Mouse (Mus musculus) inflammation-experienced regulatory T-cells (primary cell): ENCODE data around the gene Prokr2. TPM values are rescaled to one million over a fixed set of nuclear protein-coding genes. Genes with fewer than 3 reads are reported as not detected.

Experiments
- polyA plus RNA-seq, 2 experiments: library from polyadenylated mRNA; unstranded; fragments of 100-300 nt; shearing (Covaris generic); gene quantifications; one replicate each; pipeline ENCODE4 v1.2.1; 2017

Gene Prokr2
- 1 to 10 TPM in 1 of 2 experiments, under 1 TPM in 1; 0.37 to 1.7 TPM for polyA plus RNA-seq

DNA sequence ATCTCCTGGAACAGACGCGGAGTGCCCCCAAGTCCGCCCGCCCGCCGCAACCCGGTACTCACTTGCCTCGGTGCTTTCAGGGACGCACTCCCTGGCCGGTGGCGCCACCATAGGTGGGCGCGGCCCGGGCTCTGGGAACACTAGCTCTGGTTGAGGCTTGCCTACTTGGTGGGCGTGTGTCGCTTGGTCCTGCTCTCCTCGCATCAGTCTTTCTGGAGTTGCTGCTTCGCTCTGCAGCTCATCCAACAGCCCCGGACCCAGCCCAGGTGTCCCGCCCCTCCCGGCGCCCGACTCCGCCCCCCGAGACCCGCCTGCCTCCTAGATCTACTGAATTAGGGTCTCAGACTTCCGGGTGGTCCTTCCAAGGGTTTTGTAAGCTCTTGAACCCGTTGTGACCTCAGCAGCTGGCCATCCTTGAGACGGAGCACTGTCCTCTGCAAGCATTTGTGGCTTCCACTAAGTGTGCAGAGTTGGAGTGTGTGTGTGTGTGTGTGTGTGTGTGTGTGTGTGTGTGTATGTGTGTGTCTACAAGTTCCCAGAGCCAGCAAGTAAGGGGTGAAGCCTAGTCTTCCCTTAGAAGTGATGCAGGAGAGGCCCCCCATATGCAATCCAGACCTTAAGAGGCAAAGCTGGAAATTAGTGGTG is at the start of gene Prokr2:
TSS of gene Prokr2 (minus strand) at position 254 of the 645 bp plus-strand sequence.

Other genes with a start within 250 kb of the Prokr2 start
- 10 to 100 TPM; 25.7 to 44.0 TPM for gene Slc23a2, start 240.3 kb downstream of the Prokr2 start, polyA plus RNA-seq
- gene Tmem230, start 137.6 kb downstream of the Prokr2 start, polyA plus RNA-seq, result 10 to 100 TPM; 55.7 to 62.8 TPM
- 100 to 1,000 TPM; 131 to 181 TPM for gene Pcna, start 132.1 kb downstream of the Prokr2 start, polyA plus RNA-seq
- 10 to 100 TPM; 48.4 to 54.5 TPM for gene Cds2, start 122.3 kb downstream of the Prokr2 start, polyA plus RNA-seq
- gene Gpcpd1, start 202.3 kb upstream of the Prokr2 start, polyA plus RNA-seq, result 10 to 100 TPM; 67.7 to 85.4 TPM